Mouse (Mus musculus) MEL (cell line): ENCODE measurements at regions not wholly inside any gene's neighbourhood (a gene's known extent, or its start where the extent isn't known, plus 50 kb on each side); places are given as distances from the start of the nearest gene placed in this dataset.

Source experiments
- DNase-seq: peaks from one replicate; pipeline ENCODE4 v3.0.0; 2011; ENCODE audit warnings: low read depth, low spot score
- H3K27ac ChIP-seq: 2 replicates; pipeline ENCODE4 v1.5.1; 2012; ENCODE audit warnings: low read depth, mild to moderate bottlenecking, control low read depth, low read length, moderate library complexity; ENCODE audit not compliant: control insufficient read depth
- H3K27me3 ChIP-seq, 2 experiments: fragments of 150-350 bp in 1 of 2; sonication (generic) in 1 of 2; 2 replicates each; pipeline ENCODE4 v1.6.1; 2012; ENCODE audit warnings: low read length in 2 of 2, mild to moderate bottlenecking in 2 of 2, improper control_type of control experiment in 1 of 2, moderate library complexity in 1 of 2; ENCODE audit not compliant: insufficient read depth in 2 of 2, control insufficient read depth in 1 of 2
- H3K36me3 ChIP-seq, 2 experiments: 2 replicates each; pipeline ENCODE4 v1.6.1; 2012 to 2014; ENCODE audit warnings: low read length in 2 of 2, improper control_type of control experiment in 1 of 2, inconsistent platforms in 1 of 2, mild to moderate bottlenecking in 1 of 2; ENCODE audit not compliant: insufficient read depth in 2 of 2, control insufficient read depth in 1 of 2
- H3K4me1 ChIP-seq, 2 experiments: fragments of 150-350 bp in 1 of 2; sonication (generic) in 1 of 2; 2 replicates each; pipeline ENCODE4 v1.6.1; 2012; ENCODE audit warnings: low read length in 2 of 2, improper control_type of control experiment in 1 of 2, mild to moderate bottlenecking in 1 of 2; ENCODE audit not compliant: insufficient read depth in 2 of 2, control insufficient read depth in 1 of 2
- H3K4me3 ChIP-seq, 2 experiments: fragments of 150-350 bp in 1 of 2; sonication (generic) in 1 of 2; 2 replicates each; pipeline ENCODE4 v1.5.1; 2012; ENCODE audit warnings: low read depth in 2 of 2, low read length in 2 of 2, mild to moderate bottlenecking in 2 of 2, moderate library complexity in 2 of 2, control low read depth in 1 of 2, improper control_type of control experiment in 1 of 2; ENCODE audit not compliant: control insufficient read depth in 1 of 2, insufficient read depth in 1 of 2
- H3K79me2 ChIP-seq: 2 replicates; pipeline ENCODE4 v1.6.1; 2012; ENCODE audit warnings: mild to moderate bottlenecking, low read length, moderate library complexity; ENCODE audit not compliant: control insufficient read depth, poor library complexity, insufficient read depth
- H3K9ac ChIP-seq: 2 replicates; pipeline ENCODE4 v1.6.1; 2012; ENCODE audit warnings: low read depth, mild to moderate bottlenecking, control low read depth, low read length, moderate library complexity; ENCODE audit not compliant: control insufficient read depth, poor library complexity, severe bottlenecking
- H3K9me3 ChIP-seq: fragments of 150-350 bp; sonication (generic); replicated peaks from 2 replicates; pipeline ENCODE4 v1.6.1; 2012; ENCODE audit warnings: mild to moderate bottlenecking, low read length, improper control_type of control experiment, moderate library complexity; ENCODE audit not compliant: insufficient read depth
- BHLHE40 ChIP-seq: IDR thresholded peaks from 2 replicates; pipeline ENCODE4 v1.6.1; 2012; ENCODE audit warnings: low read depth, mild to moderate bottlenecking, inconsistent platforms, low read length, improper control_type of control experiment, borderline replicate concordance
- CHD1 ChIP-seq: IDR thresholded peaks from 2 replicates; pipeline ENCODE4 v1.6.1; 2012; ENCODE audit warnings: low read depth, mild to moderate bottlenecking, inconsistent platforms, low read length, improper control_type of control experiment
- CHD2 ChIP-seq: IDR thresholded peaks from 2 replicates; pipeline ENCODE4 v1.6.1; 2011; ENCODE audit warnings: low read length, improper control_type of control experiment
- CTCF ChIP-seq, 3 experiments: IDR thresholded peaks in 2 of 3; conservative IDR thresholded peaks in 1 of 3; 2 replicates each; pipeline ENCODE4 v1.5.1; 2011 to 2012; ENCODE audit warnings: low read length in 3 of 3, low read depth in 2 of 3, mild to moderate bottlenecking in 2 of 3, improper control_type of control experiment in 1 of 3, inconsistent platforms in 1 of 3, mixed read lengths in 1 of 3, moderate library complexity in 1 of 3; ENCODE audit not compliant: control insufficient read depth in 1 of 3, insufficient read depth in 1 of 3, poor library complexity in 1 of 3, severe bottlenecking in 1 of 3
- EP300 ChIP-seq, 2 experiments: IDR thresholded peaks; 2 replicates each; pipeline ENCODE4 v1.6.1; 2011; ENCODE audit warnings: improper control_type of control experiment in 2 of 2, low read length in 2 of 2, low read depth in 1 of 2, mild to moderate bottlenecking in 1 of 2
- ETS1 ChIP-seq: IDR thresholded peaks from 2 replicates; pipeline ENCODE4 v1.6.1; 2012; ENCODE audit warnings: low read depth, mild to moderate bottlenecking, inconsistent platforms, low read length, improper control_type of control experiment, moderate library complexity
- GABPA ChIP-seq: IDR thresholded peaks from 2 replicates; pipeline ENCODE4 v1.6.1; 2012; ENCODE audit warnings: low read depth, mild to moderate bottlenecking, inconsistent platforms, low read length, improper control_type of control experiment, moderate library complexity
- GATA1 ChIP-seq: IDR thresholded peaks from 2 replicates; pipeline ENCODE4 v1.6.1; 2011; ENCODE audit warnings: low read depth, low read length, improper control_type of control experiment
- MAX ChIP-seq: IDR thresholded peaks from 2 replicates; pipeline ENCODE4 v1.6.1; 2011; ENCODE audit warnings: low read length, improper control_type of control experiment
- MAZ ChIP-seq: IDR thresholded peaks from 2 replicates; pipeline ENCODE4 v1.6.1; 2012; ENCODE audit warnings: low read depth, mild to moderate bottlenecking, inconsistent platforms, low read length, improper control_type of control experiment
- MXI1 ChIP-seq: IDR thresholded peaks from 2 replicates; pipeline ENCODE4 v1.6.1; 2011; ENCODE audit warnings: mild to moderate bottlenecking, low read depth, low read length, improper control_type of control experiment
- MYC ChIP-seq: IDR thresholded peaks from 2 replicates; pipeline ENCODE4 v1.6.1; 2011; ENCODE audit warnings: low read depth, mild to moderate bottlenecking, low read length, improper control_type of control experiment, moderate library complexity
- NRF1 ChIP-seq: IDR thresholded peaks from 2 replicates; pipeline ENCODE4 v1.6.1; 2014; ENCODE audit warnings: low read depth, mild to moderate bottlenecking, inconsistent platforms, low read length, improper control_type of control experiment, moderate library complexity; ENCODE audit not compliant: poor library complexity, insufficient read depth, severe bottlenecking
- POLR2A ChIP-seq, 2 experiments: IDR thresholded peaks; 2 replicates each; pipeline ENCODE4 v1.6.1; 2011 to 2012; ENCODE audit warnings: low read length in 2 of 2, mild to moderate bottlenecking in 2 of 2, control low read depth in 1 of 2, improper control_type of control experiment in 1 of 2, low read depth in 1 of 2, moderate library complexity in 1 of 2; ENCODE audit not compliant: control insufficient read depth in 1 of 2, insufficient read depth in 1 of 2, poor library complexity in 1 of 2
- POLR2AphosphoS2 ChIP-seq: IDR thresholded peaks from 2 replicates; pipeline ENCODE4 v1.6.1; 2011; ENCODE audit warnings: low read length, improper control_type of control experiment
- POLR2AphosphoS5 ChIP-seq: IDR thresholded peaks from 2 replicates; pipeline ENCODE4 v1.6.1; 2012; ENCODE audit warnings: low read depth, borderline replicate concordance, mild to moderate bottlenecking, inconsistent platforms, low read length, moderate library complexity, mixed read lengths
- RAD21 ChIP-seq: IDR thresholded peaks from 2 replicates; pipeline ENCODE4 v1.6.1; 2011; ENCODE audit warnings: mild to moderate bottlenecking, low read depth, low read length, improper control_type of control experiment
- RCOR1 ChIP-seq: IDR thresholded peaks from 2 replicates; pipeline ENCODE4 v1.6.1; 2012; ENCODE audit warnings: low read depth, mild to moderate bottlenecking, inconsistent platforms, low read length, improper control_type of control experiment
- SIN3A ChIP-seq: IDR thresholded peaks from 2 replicates; pipeline ENCODE4 v1.6.1; 2012; ENCODE audit warnings: low read length, improper control_type of control experiment, inconsistent platforms
- TCF12 ChIP-seq: IDR thresholded peaks from 2 replicates; pipeline ENCODE4 v1.6.1; 2014; ENCODE audit warnings: low read depth, mild to moderate bottlenecking, inconsistent platforms, low read length, improper control_type of control experiment, moderate library complexity
- UBTF ChIP-seq: IDR thresholded peaks from 2 replicates; pipeline ENCODE4 v1.6.1; 2012; ENCODE audit warnings: low read depth, mild to moderate bottlenecking, inconsistent platforms, low read length, improper control_type of control experiment, moderate library complexity, borderline replicate concordance; ENCODE audit not compliant: insufficient read depth
- USF2 ChIP-seq, 2 experiments: IDR thresholded peaks; 2 replicates each; pipeline ENCODE4 v1.6.1; 2011 to 2012; ENCODE audit warnings: improper control_type of control experiment in 2 of 2, low read length in 2 of 2, borderline replicate concordance in 1 of 2, inconsistent platforms in 1 of 2, low read depth in 1 of 2, mild to moderate bottlenecking in 1 of 2; ENCODE audit not compliant: insufficient read depth in 1 of 2
- ZC3H11A ChIP-seq: IDR thresholded peaks from 2 replicates; pipeline ENCODE4 v1.6.1; 2012; ENCODE audit warnings: low read depth, mild to moderate bottlenecking, inconsistent platforms, low read length, improper control_type of control experiment
- ZKSCAN1 ChIP-seq: IDR thresholded peaks from 2 replicates; pipeline ENCODE4 v1.6.1; 2012; ENCODE audit warnings: low read depth, mild to moderate bottlenecking, inconsistent platforms, low read length, improper control_type of control experiment, moderate library complexity
- ZMIZ1 ChIP-seq: IDR thresholded peaks from 2 replicates; pipeline ENCODE4 v1.6.1; 2012; ENCODE audit warnings: low read depth, mild to moderate bottlenecking, inconsistent platforms, low read length, improper control_type of control experiment, moderate library complexity
- ZNF384 ChIP-seq: IDR thresholded peaks from 2 replicates; pipeline ENCODE4 v1.6.1; 2012; ENCODE audit warnings: low read depth, mild to moderate bottlenecking, inconsistent platforms, low read length, improper control_type of control experiment

- H3K79me2 ChIP-seq = no peaks in the 10 kb centered on the region
- no peaks in the 10 kb centered on the region for H3K27me3 ChIP-seq
- H3K9me3 ChIP-seq = no peaks in the 10 kb centered on the region
- H3K36me3 ChIP-seq = no peaks in the 10 kb centered on the region
- no peak overlapping the region for H3K9ac ChIP-seq
- no peak overlapping the region for H3K27ac ChIP-seq
- no peak for DNase-seq
- H3K4me1 ChIP-seq = no peaks in the 10 kb centered on the region
- TF ChIP-seq ZKSCAN1 (no peak), CTCF (IDR thresholded peaks at IDR 0.05 in 2 of 3, conservative IDR thresholded peaks at IDR 0.05 in 1 of 3; ENCODE audit: control insufficient read depth in 1 of 3, insufficient read depth in 1 of 3, low read depth in 2 of 3, low read length in 3 of 3, poor library complexity in 1 of 3, severe bottlenecking in 1 of 3) (no peak), MXI1 (no peak), ETS1 (no peak), POLR2A (IDR thresholded peaks at IDR 0.05; ENCODE audit: control insufficient read depth in 1 of 2, insufficient read depth in 1 of 2, low read depth in 1 of 2, low read length in 2 of 2, poor library complexity in 1 of 2) (no peak), MAX (no peak), ZC3H11A (no peak), BHLHE40 (no peak), SIN3A (no peak), POLR2AphosphoS2 (no peak), ZNF384 (no peak)
- no peak overlapping the region for H3K4me3 ChIP-seq
Measured at GRCm38 (mm10) chr8:92176101-92176500, 181.3 kb upstream of the Irx5 start.

- Histone ChIP-seq H3K27me3 (no peaks in the 10 kb centered on the region), H3K36me3 (no peaks in the 10 kb centered on the region), H3K79me2 (no peaks in the 10 kb centered on the region), H3K9ac (no peak overlapping the region), H3K4me1 (no peaks in the 10 kb centered on the region), H3K9me3 (no peaks in the 10 kb centered on the region), H3K4me3 (no peak overlapping the region), H3K27ac (no peak overlapping the region)
- no peak for TF ChIP-seq GABPA
- TF ChIP-seq CHD2 = no peak
- TF ChIP-seq ZMIZ1 = no peak
- no peak for TF ChIP-seq RAD21
- no peak for TF ChIP-seq MAZ
- no peak for TF ChIP-seq CHD1
- TF ChIP-seq GATA1 = no peak
- TF ChIP-seq EP300 (IDR thresholded peaks at IDR 0.05; ENCODE audit: low read depth in 1 of 2, low read length in 2 of 2) = no peak
- no peak for TF ChIP-seq ZNF384
- no peak for TF ChIP-seq MYC
- TF ChIP-seq RCOR1 = no peak
- no peak for TF ChIP-seq POLR2AphosphoS2
- TF ChIP-seq UBTF = no peak
- TF ChIP-seq NRF1 = no peak
- no peak for TF ChIP-seq ZC3H11A
- TF ChIP-seq CTCF (IDR thresholded peaks at IDR 0.05 in 2 of 3, conservative IDR thresholded peaks at IDR 0.05 in 1 of 3; ENCODE audit: control insufficient read depth in 1 of 3, insufficient read depth in 1 of 3, low read depth in 2 of 3, low read length in 3 of 3, poor library complexity in 1 of 3, severe bottlenecking in 1 of 3) = no peak
- no peak for TF ChIP-seq POLR2AphosphoS5
- no peak for TF ChIP-seq POLR2A (IDR thresholded peaks at IDR 0.05; ENCODE audit: control insufficient read depth in 1 of 2, insufficient read depth in 1 of 2, low read depth in 1 of 2, low read length in 2 of 2, poor library complexity in 1 of 2)
- TF ChIP-seq USF2 (IDR thresholded peaks at IDR 0.05; ENCODE audit: borderline replicate concordance in 1 of 2, insufficient read depth in 1 of 2, low read depth in 1 of 2, low read length in 2 of 2) = no peak
- TF ChIP-seq TCF12 = no peak
- DNase-seq = no peak
Measured at GRCm38 (mm10) chr8:92174106-92174505, 183.3 kb upstream of the Irx5 start.
